Mouse (Mus musculus): ENCODE results near the gene Cnnm3. TPM values are rescaled to one million over a fixed set of nuclear protein-coding genes. Genes with fewer than 3 reads are reported as not detected.
"Not testable (repeated sequence)": the region's sequence is repeated elsewhere in the genome, so short reads cannot be mapped to it uniquely, and the experiment has no call there.

The Cnnm3 gene
- polyA plus RNA-seq, 1 experiment, result 13.0 TPM

DNA sequence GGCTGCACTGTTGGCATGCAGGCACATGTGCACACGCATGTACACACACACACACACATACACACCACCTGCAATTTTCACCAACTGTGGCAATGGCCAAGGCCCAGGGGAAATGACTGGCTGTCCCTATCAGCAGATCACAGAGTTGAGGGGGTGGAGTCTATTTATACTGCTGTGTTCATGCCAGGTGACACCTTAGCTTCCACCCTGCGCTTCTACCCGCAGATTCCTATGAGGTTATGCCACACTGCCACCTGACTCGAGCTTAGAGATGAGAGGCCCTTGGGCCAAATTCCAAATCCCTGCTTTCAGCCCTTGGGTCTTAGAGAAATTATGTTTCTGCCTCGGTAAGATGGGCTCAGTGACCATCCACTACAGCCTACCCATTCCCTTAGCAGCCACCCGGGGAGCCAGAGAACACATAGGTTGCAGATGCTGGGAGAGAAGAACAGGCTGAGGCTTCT is 23.0 kb downstream of the Cnnm3 start:
- Histone ChIP-seq H3K4me1 (ENCODE audit: control insufficient read depth, insufficient read depth, insufficient read length, low read length) (no peaks in the 10 kb centered on the region), H3K4me3 (ENCODE audit: low read depth, low read length) (no peak overlapping the region), H3K27ac (ENCODE audit: insufficient read depth, low read depth, low read length) (no peak overlapping the region), H3K36me3 (ENCODE audit: control insufficient read depth, insufficient read depth, low read length) (peaks cover 4% of the 10 kb centered on the region), H3K27me3 (ENCODE audit: control insufficient read depth, insufficient read depth, low read length) (no peaks in the 10 kb centered on the region)
- TF ChIP-seq CTCF (IDR thresholded peaks at IDR 0.05; ENCODE audit: extremely low read depth, insufficient read length, insufficient replicate concordance, low read depth, low read length) (no peak), POLR2A (IDR thresholded peaks at IDR 0.05; ENCODE audit: low read depth, low read length) (no peak)
- 24% methylated on average over 6 of the region's 6 CpGs for WGBS

- H3K4me1 ChIP-seq (ENCODE audit: control insufficient read depth, insufficient read depth, insufficient read length, low read length), result no peaks in the 10 kb centered on the region
- no peak overlapping the region for H3K4me3 ChIP-seq (ENCODE audit: low read depth, low read length)
- no peak for TF ChIP-seq POLR2A (IDR thresholded peaks at IDR 0.05; ENCODE audit: low read depth, low read length)
- TF ChIP-seq CTCF (IDR thresholded peaks at IDR 0.05; ENCODE audit: extremely low read depth, insufficient read length, insufficient replicate concordance, low read depth, low read length), result no peak
- no peaks in the 10 kb centered on the region for H3K27me3 ChIP-seq (ENCODE audit: control insufficient read depth, insufficient read depth, low read length)
- H3K27ac ChIP-seq (ENCODE audit: insufficient read depth, low read depth, low read length), result no peak overlapping the region
- WGBS, result 84% methylated on average over 11 of the region's 11 CpGs
- peaks cover 6% of the 10 kb centered on the region for H3K36me3 ChIP-seq (ENCODE audit: control insufficient read depth, insufficient read depth, low read length)
Measured at GRCm38 (mm10) chr1:36535477-36536396, 24.1 kb downstream of the Cnnm3 start.

- H3K4me1 ChIP-seq (ENCODE audit: control insufficient read depth, insufficient read depth, insufficient read length, low read length), result no peaks in the 10 kb centered on the region
- no peaks in the 10 kb centered on the region for H3K27me3 ChIP-seq (ENCODE audit: control insufficient read depth, insufficient read depth, low read length)
- 76% methylated on average over 8 of the region's 8 CpGs for WGBS
- H3K36me3 ChIP-seq (ENCODE audit: control insufficient read depth, insufficient read depth, low read length), result peaks cover 11% of the 10 kb centered on the region
- no peak overlapping the region for H3K27ac ChIP-seq (ENCODE audit: insufficient read depth, low read depth, low read length)
- no peak overlapping the region for H3K4me3 ChIP-seq (ENCODE audit: low read depth, low read length)
- no peak for TF ChIP-seq CTCF (IDR thresholded peaks at IDR 0.05; ENCODE audit: extremely low read depth, insufficient read length, insufficient replicate concordance, low read depth, low read length)
- TF ChIP-seq POLR2A (IDR thresholded peaks at IDR 0.05; ENCODE audit: low read depth, low read length), result no peak
Measured at GRCm38 (mm10) chr1:36536397-36536728, 24.7 kb downstream of the Cnnm3 start.

DNA sequence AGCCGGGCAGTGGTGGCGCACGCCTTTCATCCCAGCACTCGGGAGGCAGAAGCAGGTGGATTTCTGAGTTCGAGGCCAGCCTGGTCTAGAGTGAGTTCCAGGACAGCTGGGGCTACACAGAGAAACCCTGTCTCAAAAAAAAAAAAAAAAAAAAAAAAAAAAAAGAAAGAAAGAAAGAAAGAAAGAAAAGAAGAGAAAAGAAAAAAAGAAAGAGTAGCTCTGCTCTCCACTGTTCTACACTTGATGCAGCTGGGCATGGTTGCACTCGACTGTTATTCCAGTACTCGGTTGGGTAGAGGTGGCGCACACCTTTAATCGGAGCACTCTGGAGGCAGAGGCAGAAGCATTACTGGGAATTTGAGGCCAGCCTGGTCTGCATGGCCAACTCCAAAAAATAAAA is 25.1 kb downstream of the Cnnm3 start, which contains the start of gene Ankrd23:
TSS of gene Ankrd23 (minus strand) at position 101 of the 400 bp plus-strand sequence.
- not testable (repeated sequence) for H3K27me3 ChIP-seq (ENCODE audit: control insufficient read depth, insufficient read depth, low read length); H3K4me1 ChIP-seq (ENCODE audit: control insufficient read depth, insufficient read depth, insufficient read length, low read length); H3K4me3 ChIP-seq (ENCODE audit: low read depth, low read length); H3K27ac ChIP-seq (ENCODE audit: insufficient read depth, low read depth, low read length)
- peaks cover 14% of the 10 kb centered on the region for H3K36me3 ChIP-seq (ENCODE audit: control insufficient read depth, insufficient read depth, low read length)
- 94% methylated on average over 9 of the region's 9 CpGs for WGBS

DNA sequence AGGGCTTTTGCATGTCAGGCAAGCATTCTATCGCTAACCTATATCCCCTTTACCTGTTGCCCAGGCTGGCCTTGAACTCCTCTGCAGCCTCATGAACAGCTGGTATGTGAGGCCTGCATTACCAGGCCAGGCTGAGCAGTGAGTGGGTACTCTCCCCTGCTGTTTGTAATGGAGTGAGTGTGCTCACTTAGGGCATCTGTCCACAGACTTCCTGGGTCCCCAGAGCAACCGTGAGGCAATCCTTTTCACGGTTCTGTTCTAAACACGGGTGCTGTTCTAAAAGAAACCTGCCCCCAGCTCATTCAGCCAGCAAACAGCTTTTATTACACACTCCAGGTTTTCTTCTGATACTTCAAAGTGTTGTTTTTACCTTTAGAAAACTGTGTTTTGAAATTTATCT is 27.1 kb downstream of the Cnnm3 start:
- Histone ChIP-seq H3K27me3 (ENCODE audit: control insufficient read depth, insufficient read depth, low read length) (no peaks in the 10 kb centered on the region), H3K4me3 (ENCODE audit: low read depth, low read length) (no peak overlapping the region), H3K36me3 (ENCODE audit: control insufficient read depth, insufficient read depth, low read length) (peaks cover 16% of the 10 kb centered on the region), H3K4me1 (ENCODE audit: control insufficient read depth, insufficient read depth, insufficient read length, low read length) (no peaks in the 10 kb centered on the region), H3K27ac (ENCODE audit: insufficient read depth, low read depth, low read length) (no peak overlapping the region)
- TF ChIP-seq CTCF (IDR thresholded peaks at IDR 0.05; ENCODE audit: extremely low read depth, insufficient read length, insufficient replicate concordance, low read depth, low read length) (no peak), POLR2A (IDR thresholded peaks at IDR 0.05; ENCODE audit: low read depth, low read length) (no peak)
- 69% methylated on average over 4 of the region's 4 CpGs for WGBS

GRCm38 (mm10) chr1:36539186-36539585 is 27.5 kb downstream of the Cnnm3 start, which contains the start of gene Gm42417:
Gm42417 (minus strand) TSS chr1:36539429.
- Histone ChIP-seq H3K36me3 (ENCODE audit: control insufficient read depth, insufficient read depth, low read length) (peaks cover 16% of the 10 kb centered on the region), H3K27ac (ENCODE audit: insufficient read depth, low read depth, low read length) (no peak within 1 kb of the TSS), H3K27me3 (ENCODE audit: control insufficient read depth, insufficient read depth, low read length) (no peaks in the 10 kb centered on the region), H3K4me1 (ENCODE audit: control insufficient read depth, insufficient read depth, insufficient read length, low read length) (no peaks in the 10 kb centered on the region), H3K4me3 (ENCODE audit: low read depth, low read length) (no peak within 1 kb of the TSS)
- no peak for TF ChIP-seq CTCF (IDR thresholded peaks at IDR 0.05; ENCODE audit: extremely low read depth, insufficient read length, insufficient replicate concordance, low read depth, low read length)
- TF ChIP-seq POLR2A (IDR thresholded peaks at IDR 0.05; ENCODE audit: low read depth, low read length), result no peak
- 67% methylated on average over 9 of the region's 9 CpGs for WGBS

DNA sequence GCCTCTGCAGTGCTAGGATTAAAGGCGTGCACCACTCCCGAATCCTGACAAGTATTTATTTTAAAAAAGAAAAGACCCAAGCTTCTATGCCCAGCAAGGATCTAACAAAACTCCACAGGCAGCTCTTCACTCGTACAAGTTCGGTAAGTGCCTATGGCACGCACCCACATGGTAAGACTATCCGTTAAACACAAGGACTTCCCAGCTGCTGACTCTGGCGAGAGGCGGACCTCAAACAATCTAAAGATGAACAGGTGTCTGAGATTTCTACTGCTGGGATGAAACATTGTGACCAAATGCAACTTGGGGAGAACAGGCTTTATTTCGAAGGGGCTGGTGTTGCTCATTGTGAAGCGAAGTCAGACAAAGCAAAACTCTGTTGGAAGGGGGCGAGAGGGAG is 28.5 kb downstream of the Cnnm3 start:
- Histone ChIP-seq H3K4me3 (ENCODE audit: low read depth, low read length) (no peak overlapping the region), H3K27ac (ENCODE audit: insufficient read depth, low read depth, low read length) (no peak overlapping the region), H3K36me3 (ENCODE audit: control insufficient read depth, insufficient read depth, low read length) (peaks cover 16% of the 10 kb centered on the region), H3K27me3 (ENCODE audit: control insufficient read depth, insufficient read depth, low read length) (no peaks in the 10 kb centered on the region), H3K4me1 (ENCODE audit: control insufficient read depth, insufficient read depth, insufficient read length, low read length) (no peaks in the 10 kb centered on the region)
- WGBS, result 93% methylated on average over 11 of the region's 11 CpGs
- TF ChIP-seq CTCF (IDR thresholded peaks at IDR 0.05; ENCODE audit: extremely low read depth, insufficient read length, insufficient replicate concordance, low read depth, low read length) (no peak), POLR2A (IDR thresholded peaks at IDR 0.05; ENCODE audit: low read depth, low read length) (no peak)

Measured in small intestine, adult 2 months (tissue).